Mouse (Mus musculus) liver, adult 2 months (tissue): ENCODE measurements at regions not wholly inside any gene's neighbourhood (a gene's known extent, or its start where the extent isn't known, plus 50 kb on each side); places are given as distances from the start of the nearest gene placed in this dataset.

ENCODE experiments used
- CTCF ChIP-seq: fragments of 200-500 bp; IDR thresholded peaks from 2 replicates; pipeline ENCODE4 v1.5.1; 2011; ENCODE audit warnings: low read depth, low read length, control low read depth
- POLR2A ChIP-seq: fragments of 200-500 bp; IDR thresholded peaks from 2 replicates; pipeline ENCODE4 v1.6.1; 2011; ENCODE audit warnings: low read length, control low read depth; ENCODE audit not compliant: insufficient read depth; ENCODE audit errors: extremely low read depth

- TF ChIP-seq POLR2A = no peak
- TF ChIP-seq CTCF = no peak
Measured at GRCm38 (mm10) chr4:105450881-105451280, 293.7 kb downstream of the Plpp3 start.
